Comparison of ENCODE assay signal across 9 mouse cellular contexts in the genomic region with DNA sequence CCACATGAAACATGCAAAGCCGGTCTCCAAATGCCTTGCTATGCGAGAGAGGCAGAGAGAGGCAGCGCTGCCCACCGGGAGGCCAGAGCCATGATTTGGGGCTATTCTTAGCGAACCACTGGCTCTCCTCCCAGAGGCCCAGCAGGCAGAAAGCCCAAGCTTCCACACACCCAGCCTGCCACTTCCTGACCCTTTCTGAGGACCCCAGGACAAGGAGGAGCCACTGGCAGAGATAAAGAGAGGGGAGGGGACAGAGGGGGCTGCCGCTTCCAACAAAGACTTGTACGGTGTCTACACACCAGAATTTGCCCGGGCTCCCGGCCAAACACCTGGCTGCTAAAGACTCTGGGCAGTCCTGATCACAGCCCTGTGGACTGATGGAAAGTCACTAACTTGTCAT. TPM values are rescaled to one million over a fixed set of nuclear protein-coding genes. Genes with fewer than 3 reads are reported as not detected.
DNase-seq lines count a peak whose midpoint lies in the region; ATAC-seq lines count a peak whose summit lies in the region.
"Had no signal": no experiment of that assay in that cellular context is flagged by ENCODE, and none has a peak within 500 bp of the region (broad histone marks: within the 10 kb centered on the region; RNA-seq: fewer than 3 reads in every experiment).

No protein-coding gene starts in this region.

- peak; percentile 67 for DNase-seq in left cerebral cortex, postnatal 4 days
- DNase-seq in left cerebral cortex, postnatal 14 days (ENCODE audit: low spot score in 2 of 2) = no peak
- DNase-seq in gastrocnemius, postnatal 10 days = peak; percentile 70
- DNase-seq in lung, postnatal 10 days = peak; percentile 78
- no peak for DNase-seq in urinary bladder, postnatal 25 days (ENCODE audit: low spot score)
- DNase-seq in thymus, postnatal 10 days (ENCODE audit: low spot score in 2 of 2) = no peak

- no peak overlapping the region for H3K4me3 ChIP-seq in intestine, embryonic 15.5 days (replicated peaks)

- H3K9ac ChIP-seq in intestine, embryonic 15.5 days = peak overlapping the region; percentile 26; the same call in 1 of the 2 replicates

- ATAC-seq in intestine, embryonic 15.5 days = no peak
- ATAC-seq in frontal cortex, adult (ENCODE audit: low TSS enrichment) = no peak

- peaks cover 47% of the 10 kb centered on the region for H3K4me1 ChIP-seq in intestine, embryonic 15.5 days (replicated peaks)

- peak overlapping the region; percentile 99 for H3K4me2 ChIP-seq in intestine, embryonic 15.5 days (replicated peaks)

- H3K36me3 ChIP-seq in intestine, embryonic 15.5 days = no peaks in the 10 kb centered on the region

- peak overlapping the region; percentile 17; the same call in 1 of the 2 replicates for H3K27ac ChIP-seq in intestine, embryonic 15.5 days

- WGBS in intestine, embryonic 15.5 days = 27% methylated on average over 9 of the region's 9 CpGs

- intact Hi-C loops in left cerebral cortex, postnatal 4 days (cut with DNase I) = no loop called here
- intact Hi-C loops in left cerebral cortex, postnatal 14 days (cut with DNase I) = no loop called here

- no peaks in the 10 kb centered on the region for H3K9me3 ChIP-seq in intestine, embryonic 15.5 days

- H3K27me3 ChIP-seq in intestine, embryonic 15.5 days (replicated peaks) = no peaks in the 10 kb centered on the region

RNA-seq across cellular contexts. Expression of gene Pald1, which starts 3.1 kb away (rescaled TPM):
- 10 to 100 TPM; 22.8 to 25.8 TPM for total RNA-seq in left cerebral cortex, postnatal 4 days (2021)
- 10 to 100 TPM; 15.0 to 15.1 TPM for total RNA-seq in left cerebral cortex, postnatal 14 days (2021)
- 10 to 100 TPM; 18.5 to 28.3 TPM for total RNA-seq in gastrocnemius, postnatal 10 days (2021)
- polyA plus RNA-seq in intestine, embryonic 15.5 days (2015; fragmentation: Nextera tagmentation; extraction: Ambion mirVana) = 14.5 and 16.3 TPM in 2 replicates

RNA-seq across cellular contexts. Expression of gene Nodal, which starts 37.6 kb away (rescaled TPM):
- under 1 TPM in 1 of 2 experiments, not detected in 1; 0.18 TPM for total RNA-seq in left cerebral cortex, postnatal 4 days (2021)
- under 1 TPM; 0.25 to 0.33 TPM for total RNA-seq in left cerebral cortex, postnatal 14 days (2021)
- under 1 TPM; 0.11 to 0.19 TPM for total RNA-seq in gastrocnemius, postnatal 10 days (2021)
- polyA plus RNA-seq in intestine, embryonic 15.5 days (2015; fragmentation: Nextera tagmentation; extraction: Ambion mirVana) = 0.09 and 0.20 TPM in 2 replicates
- total RNA-seq: hematopoietic stem cell, adult 5-6 weeks had no signal

Comparison
In these comparisons a context has a peak if more than half of its experiments do, and no peak if none do; other contexts are left out.
1. DNase-seq: peak in left cerebral cortex, postnatal 4 days (single experiment), gastrocnemius, postnatal 10 days (single experiment) and lung, postnatal 10 days (single experiment); none in left cerebral cortex, postnatal 14 days (0 of 2), urinary bladder, postnatal 25 days (single experiment) and thymus, postnatal 10 days (0 of 2).